Mouse (Mus musculus) spleen, postnatal 14 days (tissue): Measurements from ENCODE around the gene Adar.

Experiments
- DNase-seq, 2 experiments: peaks; one replicate each; pipeline ENCODE4 v3.0.0; 2021 to 2022; ENCODE audit warnings: low spot score in 2 of 2

Adar gene

GRCm38 (mm10) chr3:89730350-89731331 lies 15.8 kb downstream of the Adar start:
- DNase-seq: peak; percentile 77 to 84

GRCm38 (mm10) chr3:89732091-89732490 lies 17.3 kb downstream of the Adar start:
- no peak for DNase-seq

- DNase-seq: no peak
Measured at GRCm38 (mm10) chr3:89738509-89738908, 23.7 kb downstream of the Adar start.

- DNase-seq: no peak
Measured at GRCm38 (mm10) chr3:89752307-89752706, 37.5 kb downstream of the Adar start.

- no peak for DNase-seq
Measured at GRCm38 (mm10) chr3:89755283-89755682, 40.5 kb downstream of the Adar start.

- no peak for DNase-seq
Measured at GRCm38 (mm10) chr3:89757851-89758250, 43.0 kb downstream of the Adar start.

- no peak for DNase-seq
Measured at GRCm38 (mm10) chr3:89759786-89760185, 45.0 kb downstream of the Adar start.

- DNase-seq: peak; percentile 40 to 65
Measured at GRCm38 (mm10) chr3:89764119-89764724, 49.4 kb downstream of the Adar start, which contains the start of gene Chrnb2. Gene Chrnb2, minus strand, starts transcription at chr3:89764632.

- no peak for DNase-seq
Measured at GRCm38 (mm10) chr3:89769584-89769983, 54.8 kb downstream of the Adar start.

GRCm38 (mm10) chr3:89770425-89771002 lies 55.7 kb downstream of the Adar start:
- DNase-seq: no peak

GRCm38 (mm10) chr3:89772588-89772967 lies 57.8 kb downstream of the Adar start:
- peak; percentile 66 to 79 for DNase-seq

GRCm38 (mm10) chr3:89772968-89773709 lies 58.3 kb downstream of the Adar start, which contains the start of gene Ube2q1:
Gene Ube2q1, plus strand, starts transcription at chr3:89773616.
- DNase-seq: peak; percentile 82 to 90

- DNase-seq: peak in 1 of 2 experiments; percentile 22
Measured at GRCm38 (mm10) chr3:89773740-89774211, 59.0 kb downstream of the Adar start.

- DNase-seq: no peak
Measured at GRCm38 (mm10) chr3:89774236-89774960, 59.6 kb downstream of the Adar start.

GRCm38 (mm10) chr3:89776001-89776400 lies 61.2 kb downstream of the Adar start:
- DNase-seq: no peak

GRCm38 (mm10) chr3:89780102-89780501 lies 65.3 kb downstream of the Adar start:
- no peak for DNase-seq

- DNase-seq: no peak
Measured at GRCm38 (mm10) chr3:89781640-89782039, 66.8 kb downstream of the Adar start.

- peak; percentile 39 to 58 for DNase-seq
Measured at GRCm38 (mm10) chr3:89784991-89785753, 70.3 kb downstream of the Adar start.

- no peak for DNase-seq
Measured at GRCm38 (mm10) chr3:89786275-89786674, 71.5 kb downstream of the Adar start.
